Mouse (Mus musculus): ENCODE data around the gene Ccrl2. TPM values are rescaled to one million over a fixed set of nuclear protein-coding genes. Genes with fewer than 3 reads are reported as not detected.

Ccrl2 gene
- total and polyA plus RNA-seq, 3 experiments, result 0.78 to 44.7 (median 20.9) TPM

DNA sequence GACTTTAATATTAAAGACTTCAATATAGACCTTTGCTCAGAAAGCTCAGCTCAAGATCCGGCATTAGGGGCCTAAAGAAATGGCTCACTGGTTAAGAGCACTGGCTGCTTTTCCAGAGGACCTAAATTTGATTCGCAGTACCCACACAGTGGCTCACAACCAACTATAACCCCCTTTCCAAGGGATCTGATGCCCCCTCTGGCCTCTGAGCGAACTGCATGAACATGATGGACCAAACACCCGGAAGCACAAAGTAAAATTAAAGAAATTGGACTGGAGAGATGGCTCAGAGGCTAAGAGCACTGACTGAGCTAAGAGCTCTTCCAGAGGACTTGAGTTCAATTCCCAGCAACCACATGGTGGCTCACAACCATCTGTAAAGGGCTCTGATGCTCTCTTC is 41.7 kb downstream of the Ccrl2 start:
- H3K9me3 ChIP-seq (replicated peaks), result no peaks in the 10 kb centered on the region
- ATAC-seq (ENCODE audit: extremely low read depth, insufficient number of reproducible peaks, low FRiP score, poor library complexity, severe bottlenecking), result no peak
- H3K36me3 ChIP-seq (replicated peaks), result no peaks in the 10 kb centered on the region
- DNase-seq (ENCODE audit: low spot score), result no peak
- H3K27me3 ChIP-seq (ENCODE audit: insufficient read depth, low read length), result peaks cover 24% of the 10 kb centered on the region
- TF ChIP-seq POLR2AphosphoS5 (IDR thresholded peaks at IDR 0.05; ENCODE audit: insufficient replicate concordance, low read depth, low read length) (no peak), GATA1 (IDR thresholded peaks at IDR 0.05; ENCODE audit: borderline replicate concordance, low read length) (no peak), GATA2 (IDR thresholded peaks at IDR 0.05; ENCODE audit: borderline replicate concordance, low read depth, low read length) (no peak), TAL1 (conservative IDR thresholded peaks at IDR 0.05; ENCODE audit: low read depth, low read length) (no peak), CTCF (IDR thresholded peaks at IDR 0.05; ENCODE audit: low read depth, low read length) (no peak)
- H3K4me1 ChIP-seq (ENCODE audit: insufficient read depth, low read depth, low read length), result 0 out of 2 replicates have a peak, but pooled peaks cover 3% of the 10 kb centered on the region
- H3K4me3 ChIP-seq (ENCODE audit: low read depth, low read length), result no peak overlapping the region

DNA sequence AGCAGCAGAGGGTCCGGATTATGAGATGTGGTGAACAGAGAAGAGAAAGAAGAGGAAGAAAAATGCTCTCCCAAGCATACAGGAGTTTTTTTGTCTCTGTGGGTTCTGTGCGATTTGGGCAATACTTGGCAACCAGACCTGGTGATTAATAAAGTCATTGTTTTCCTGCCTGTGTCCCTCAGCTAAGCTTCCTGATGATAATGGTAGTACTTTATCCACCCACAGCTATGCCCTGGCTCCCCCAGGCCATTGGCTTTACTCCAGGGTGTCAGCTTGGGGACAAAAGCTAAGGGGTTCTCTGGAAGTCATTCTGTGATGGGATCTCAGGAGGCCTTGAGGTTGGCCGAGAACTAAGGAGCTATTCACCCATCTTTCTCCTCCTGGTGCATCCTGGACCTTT is 45.3 kb downstream of the Ccrl2 start:
- H3K27me3 ChIP-seq (ENCODE audit: insufficient read depth, low read length), result peaks cover 13% of the 10 kb centered on the region
- H3K4me3 ChIP-seq (ENCODE audit: low read depth, low read length), result no peak overlapping the region
- H3K9me3 ChIP-seq (replicated peaks), result no peaks in the 10 kb centered on the region
- H3K4me1 ChIP-seq (ENCODE audit: insufficient read depth, low read depth, low read length), result no peaks in the 10 kb centered on the region
- ATAC-seq (ENCODE audit: extremely low read depth, insufficient number of reproducible peaks, low FRiP score, poor library complexity, severe bottlenecking) (no peak), DNase-seq (ENCODE audit: low spot score) (no peak)
- no peaks in the 10 kb centered on the region for H3K36me3 ChIP-seq (replicated peaks)
- TF ChIP-seq CTCF (IDR thresholded peaks at IDR 0.05; ENCODE audit: low read depth, low read length), result no peak
- no peak for TF ChIP-seq POLR2AphosphoS5 (IDR thresholded peaks at IDR 0.05; ENCODE audit: insufficient replicate concordance, low read depth, low read length)
- no peak for TF ChIP-seq GATA2 (IDR thresholded peaks at IDR 0.05; ENCODE audit: borderline replicate concordance, low read depth, low read length)
- no peak for TF ChIP-seq TAL1 (conservative IDR thresholded peaks at IDR 0.05; ENCODE audit: low read depth, low read length)
- TF ChIP-seq GATA1 (IDR thresholded peaks at IDR 0.05; ENCODE audit: borderline replicate concordance, low read length), result no peak

DNA sequence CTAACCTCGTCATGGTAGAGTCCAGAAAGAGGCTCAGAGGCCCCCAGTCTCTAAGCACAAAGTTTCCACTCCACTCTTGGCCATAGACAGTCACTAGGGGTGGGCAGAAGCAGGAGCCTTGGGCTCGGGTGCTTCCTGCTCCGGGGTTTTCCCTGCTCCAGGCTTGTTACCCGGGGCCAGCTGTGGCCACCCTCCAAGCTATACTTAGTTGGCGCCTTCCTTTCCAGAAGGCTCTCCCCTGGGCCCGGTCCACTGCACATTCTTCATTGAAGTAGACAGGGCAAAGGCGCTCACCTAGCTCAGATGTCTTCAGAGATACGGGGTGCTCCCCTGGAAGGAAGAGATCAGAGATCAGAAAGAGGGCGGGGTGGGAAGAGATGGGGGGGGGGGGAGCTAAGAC is 45.8 kb downstream of the Ccrl2 start:
- Histone ChIP-seq H3K4me1 (ENCODE audit: insufficient read depth, low read depth, low read length) (no peaks in the 10 kb centered on the region), H3K9me3 (replicated peaks) (no peaks in the 10 kb centered on the region), H3K36me3 (replicated peaks) (no peaks in the 10 kb centered on the region), H3K4me3 (ENCODE audit: low read depth, low read length) (no peak overlapping the region), H3K27me3 (ENCODE audit: insufficient read depth, low read length) (peaks cover 13% of the 10 kb centered on the region)
- DNase-seq (ENCODE audit: low spot score) (no peak), ATAC-seq (ENCODE audit: extremely low read depth, insufficient number of reproducible peaks, low FRiP score, poor library complexity, severe bottlenecking) (no peak)
- no peak for TF ChIP-seq POLR2AphosphoS5 (IDR thresholded peaks at IDR 0.05; ENCODE audit: insufficient replicate concordance, low read depth, low read length)

DNA sequence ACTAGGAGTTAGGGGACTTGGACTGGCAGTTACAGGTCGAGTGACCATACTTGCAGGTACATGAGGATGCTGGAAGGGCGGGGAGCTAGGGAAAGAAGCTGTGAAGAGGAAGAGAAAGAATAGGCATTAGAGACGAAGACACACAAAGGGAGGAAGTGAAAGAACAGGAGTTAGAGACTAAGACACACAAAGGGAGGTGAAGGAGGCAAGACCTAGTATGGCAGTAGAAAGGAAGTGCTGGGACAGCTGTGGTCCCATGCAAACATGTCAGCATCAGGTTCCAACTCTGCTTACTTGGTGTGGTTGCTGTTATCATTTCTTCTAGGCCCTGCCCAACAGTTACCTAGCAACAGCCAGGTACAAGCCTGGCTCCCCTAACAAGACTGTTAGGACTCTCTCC is 47.6 kb downstream of the Ccrl2 start:
- Histone ChIP-seq H3K27me3 (ENCODE audit: insufficient read depth, low read length) (peaks cover 24% of the 10 kb centered on the region), H3K4me3 (ENCODE audit: low read depth, low read length) (no peak overlapping the region), H3K9me3 (replicated peaks) (no peaks in the 10 kb centered on the region), H3K4me1 (ENCODE audit: insufficient read depth, low read depth, low read length) (no peaks in the 10 kb centered on the region), H3K36me3 (replicated peaks) (no peaks in the 10 kb centered on the region)
- TF ChIP-seq GATA2 (IDR thresholded peaks at IDR 0.05; ENCODE audit: borderline replicate concordance, low read depth, low read length) (no peak), POLR2AphosphoS5 (IDR thresholded peaks at IDR 0.05; ENCODE audit: insufficient replicate concordance, low read depth, low read length) (no peak), GATA1 (IDR thresholded peaks at IDR 0.05; ENCODE audit: borderline replicate concordance, low read length) (no peak), TAL1 (conservative IDR thresholded peaks at IDR 0.05; ENCODE audit: low read depth, low read length) (no peak), CTCF (IDR thresholded peaks at IDR 0.05; ENCODE audit: low read depth, low read length) (no peak)
- no peak for ATAC-seq (ENCODE audit: extremely low read depth, insufficient number of reproducible peaks, low FRiP score, poor library complexity, severe bottlenecking)
- DNase-seq (ENCODE audit: low spot score), result no peak

DNA sequence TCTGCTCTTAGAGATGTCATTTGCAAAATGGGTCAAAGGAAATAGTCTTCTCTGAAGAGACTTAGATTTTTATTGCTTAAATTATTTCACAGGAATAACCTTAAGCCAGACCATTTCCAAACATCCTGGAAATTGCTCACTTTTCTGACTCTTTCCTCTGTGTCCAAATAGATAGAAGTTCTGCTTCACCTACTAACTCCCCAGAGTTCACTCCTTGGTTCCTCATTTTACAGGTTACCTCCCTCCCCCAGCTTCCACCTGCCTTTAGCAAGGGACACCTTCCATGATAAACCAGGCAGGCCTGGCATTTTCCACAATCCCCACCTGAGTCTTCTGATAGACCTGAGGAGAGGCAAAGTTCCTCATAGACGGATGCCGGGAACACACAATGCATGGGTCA is 50.8 kb downstream of the Ccrl2 start:
- no peak for DNase-seq (ENCODE audit: low spot score)
- TF ChIP-seq POLR2AphosphoS5 (IDR thresholded peaks at IDR 0.05; ENCODE audit: insufficient replicate concordance, low read depth, low read length) (no peak), GATA1 (IDR thresholded peaks at IDR 0.05; ENCODE audit: borderline replicate concordance, low read length) (no peak), CTCF (IDR thresholded peaks at IDR 0.05; ENCODE audit: low read depth, low read length) (no peak), GATA2 (IDR thresholded peaks at IDR 0.05; ENCODE audit: borderline replicate concordance, low read depth, low read length) (no peak)

More for the DNA sequence above, 50.8 kb downstream of the Ccrl2 start:
- no peaks in the 10 kb centered on the region for H3K36me3 ChIP-seq (replicated peaks)
- no peaks in the 10 kb centered on the region for H3K4me1 ChIP-seq (ENCODE audit: insufficient read depth, low read depth, low read length)
- H3K4me3 ChIP-seq (ENCODE audit: low read depth, low read length), result no peak overlapping the region
- peaks cover 22% of the 10 kb centered on the region for H3K27me3 ChIP-seq (ENCODE audit: insufficient read depth, low read length)
- ATAC-seq (ENCODE audit: extremely low read depth, insufficient number of reproducible peaks, low FRiP score, poor library complexity, severe bottlenecking), result no peak
- H3K9me3 ChIP-seq (replicated peaks), result no peaks in the 10 kb centered on the region

Other genes with a start within 250 kb of the Ccrl2 start
- not detected in 2 replicates for gene Prss44, start 243.5 kb downstream of the Ccrl2 start, total RNA-seq (2014; fragmentation: Nextera tagmentation)
- gene Prss44, start 243.5 kb downstream of the Ccrl2 start, total RNA-seq (2017), result 0.12 and 0.27 TPM in 2 replicates
- not detected in 2 replicates for gene Prss44, start 243.5 kb downstream of the Ccrl2 start, polyA plus RNA-seq (2012)
- not detected in 2 replicates for gene Prss43, start 230.8 kb downstream of the Ccrl2 start, total RNA-seq (2014; fragmentation: Nextera tagmentation)
- gene Prss43, start 230.8 kb downstream of the Ccrl2 start, total RNA-seq (2017), result 0.05 TPM in 1 of 2 replicates, not detected in the other
- gene Prss43, start 230.8 kb downstream of the Ccrl2 start, polyA plus RNA-seq (2012), result not detected in 2 replicates
- not detected in 2 replicates for gene Prss45, start 222.9 kb downstream of the Ccrl2 start, total RNA-seq (2014; fragmentation: Nextera tagmentation)
- gene Prss45, start 222.9 kb downstream of the Ccrl2 start, total RNA-seq (2017), result 0.11 TPM in 1 of 2 replicates, not detected in the other
- gene Prss45, start 222.9 kb downstream of the Ccrl2 start, polyA plus RNA-seq (2012), result not detected in 2 replicates
- gene Prss46, start 213.0 kb downstream of the Ccrl2 start, total RNA-seq (2014; fragmentation: Nextera tagmentation), result not detected in 2 replicates
- gene Prss46, start 213.0 kb downstream of the Ccrl2 start, total RNA-seq (2017), result not detected in 2 replicates
- gene Prss46, start 213.0 kb downstream of the Ccrl2 start, polyA plus RNA-seq (2012), result not detected in 2 replicates
- not detected in 2 replicates for gene Prss50, start 199.6 kb downstream of the Ccrl2 start, total RNA-seq (2014; fragmentation: Nextera tagmentation)
- not detected in 2 replicates for gene Prss50, start 199.6 kb downstream of the Ccrl2 start, total RNA-seq (2017)
- gene Prss50, start 199.6 kb downstream of the Ccrl2 start, polyA plus RNA-seq (2012), result not detected in 2 replicates
- gene Als2cl, start 177.6 kb downstream of the Ccrl2 start, total RNA-seq (2014; fragmentation: Nextera tagmentation), result not detected in 2 replicates
- not detected in 2 replicates for gene Als2cl, start 177.6 kb downstream of the Ccrl2 start, total RNA-seq (2017)
- gene Als2cl, start 177.6 kb downstream of the Ccrl2 start, polyA plus RNA-seq (2012), result not detected in 2 replicates
- not detected in 2 replicates for gene Tmie, start 177.4 kb downstream of the Ccrl2 start, total RNA-seq (2014; fragmentation: Nextera tagmentation)
- 0.11 TPM in 1 of 2 replicates, not detected in the other for gene Tmie, start 177.4 kb downstream of the Ccrl2 start, total RNA-seq (2017)
- gene Tmie, start 177.4 kb downstream of the Ccrl2 start, polyA plus RNA-seq (2012), result not detected in 2 replicates
- gene Fam240a, start 140.7 kb downstream of the Ccrl2 start, total RNA-seq (2014; fragmentation: Nextera tagmentation), result not detected in 2 replicates
- not detected in 2 replicates for gene Fam240a, start 140.7 kb downstream of the Ccrl2 start, total RNA-seq (2017)
- gene Fam240a, start 140.7 kb downstream of the Ccrl2 start, polyA plus RNA-seq (2012), result not detected in 2 replicates
- gene Tdgf1, start 111.4 kb downstream of the Ccrl2 start, total RNA-seq (2014; fragmentation: Nextera tagmentation), result not detected in 2 replicates
- 0.60 TPM in 1 of 2 replicates, not detected in the other for gene Tdgf1, start 111.4 kb downstream of the Ccrl2 start, total RNA-seq (2017)
- not detected in 2 replicates for gene Tdgf1, start 111.4 kb downstream of the Ccrl2 start, polyA plus RNA-seq (2012)
- not detected in 2 replicates for gene Lrrc2, start 106.0 kb downstream of the Ccrl2 start, total RNA-seq (2014; fragmentation: Nextera tagmentation)
- gene Lrrc2, start 106.0 kb downstream of the Ccrl2 start, total RNA-seq (2017), result 0.06 and 0.16 TPM in 2 replicates
- gene Lrrc2, start 106.0 kb downstream of the Ccrl2 start, polyA plus RNA-seq (2012), result not detected in 2 replicates
- not detected in 2 replicates for gene Rtp3, start 66.9 kb downstream of the Ccrl2 start, total RNA-seq (2014; fragmentation: Nextera tagmentation)
- gene Rtp3, start 66.9 kb downstream of the Ccrl2 start, total RNA-seq (2017), result 0.16 TPM in 1 of 2 replicates, not detected in the other
- not detected in 2 replicates for gene Rtp3, start 66.9 kb downstream of the Ccrl2 start, polyA plus RNA-seq (2012)
- gene Ltf, start 38.2 kb downstream of the Ccrl2 start, total RNA-seq (2014; fragmentation: Nextera tagmentation), result not detected in 2 replicates
- 0.16 TPM in 1 of 2 replicates, not detected in the other for gene Ltf, start 38.2 kb downstream of the Ccrl2 start, total RNA-seq (2017)
- not detected in 2 replicates for gene Ltf, start 38.2 kb downstream of the Ccrl2 start, polyA plus RNA-seq (2012)
- 33.6 and 38.4 TPM in 2 replicates for gene Lrrfip2, start 60.1 kb upstream of the Ccrl2 start, total RNA-seq (2014; fragmentation: Nextera tagmentation)
- gene Lrrfip2, start 60.1 kb upstream of the Ccrl2 start, total RNA-seq (2017), result 28.4 and 30.4 TPM in 2 replicates
- gene Lrrfip2, start 60.1 kb upstream of the Ccrl2 start, polyA plus RNA-seq (2012), result 11.7 and 14.3 TPM in 2 replicates
- gene Mlh1, start 214.3 kb upstream of the Ccrl2 start, total RNA-seq (2014; fragmentation: Nextera tagmentation), result 55.2 and 56.1 TPM in 2 replicates
- 32.3 and 32.4 TPM in 2 replicates for gene Mlh1, start 214.3 kb upstream of the Ccrl2 start, total RNA-seq (2017)
- gene Mlh1, start 214.3 kb upstream of the Ccrl2 start, polyA plus RNA-seq (2012), result 5.3 and 6.1 TPM in 2 replicates
- gene Epm2aip1, start 214.4 kb upstream of the Ccrl2 start, total RNA-seq (2014; fragmentation: Nextera tagmentation), result 64.7 and 67.6 TPM in 2 replicates
- gene Epm2aip1, start 214.4 kb upstream of the Ccrl2 start, total RNA-seq (2017), result 19.6 and 29.1 TPM in 2 replicates
- gene Epm2aip1, start 214.4 kb upstream of the Ccrl2 start, polyA plus RNA-seq (2012), result 3.3 and 3.4 TPM in 2 replicates

All from G1E (cell line).